Mouse (Mus musculus): ENCODE results near the gene Ubac1. TPM values are rescaled to one million over a fixed set of nuclear protein-coding genes. Genes with fewer than 3 reads are reported as not detected.
A peak's percentile ranks its signal among the peaks of the same experiment; 100 is the strongest.

Ubac1 gene
- polyA plus RNA-seq (2016; fragmentation: Nextera tagmentation; extraction: Ambion mirVana), result 94.4 and 96.9 TPM in 2 replicates

GRCm38 (mm10) chr2:26021561-26022257 is at the start of gene Ubac1:
TSS of gene Ubac1 (minus strand) at chr2:26021747.
- no peaks in the 10 kb centered on the region for H3K9me3 ChIP-seq
- H3K4me1 ChIP-seq (replicated peaks), result peaks cover 20% of the 10 kb centered on the region
- H3K27ac ChIP-seq, result peak within 1 kb of the TSS; percentile 89
- no peaks in the 10 kb centered on the region for H3K27me3 ChIP-seq (ENCODE audit: insufficient read depth, poor library complexity, severe bottlenecking)
- H3K36me3 ChIP-seq, result no peaks in the 10 kb centered on the region
- peak within 1 kb of the TSS; percentile 90 for H3K4me3 ChIP-seq
- WGBS, result 7% methylated on average over 50 of the region's 50 CpGs
- peak; percentile 95 for DNase-seq (ENCODE audit: low spot score)

- Histone ChIP-seq H3K4me3 (no peak overlapping the region), H3K27ac (no peak overlapping the region), H3K27me3 (ENCODE audit: insufficient read depth, poor library complexity, severe bottlenecking) (no peaks in the 10 kb centered on the region), H3K9me3 (no peaks in the 10 kb centered on the region), H3K4me1 (replicated peaks) (no peaks in the 10 kb centered on the region; the same call in 1 of the 2 replicates), H3K36me3 (no peaks in the 10 kb centered on the region)
- WGBS, result 85% methylated on average over 1 of the region's 1 CpGs
- DNase-seq (ENCODE audit: low spot score), result no peak
Measured at GRCm38 (mm10) chr2:26068592-26068991, 47.0 kb upstream of the Ubac1 start.

GRCm38 (mm10) chr2:26068175-26068574 is 46.6 kb upstream of the Ubac1 start:
- Histone ChIP-seq H3K27me3 (ENCODE audit: insufficient read depth, poor library complexity, severe bottlenecking) (no peaks in the 10 kb centered on the region), H3K4me1 (replicated peaks) (no peaks in the 10 kb centered on the region; the same call in 1 of the 2 replicates), H3K36me3 (no peaks in the 10 kb centered on the region), H3K4me3 (no peak overlapping the region), H3K9me3 (no peaks in the 10 kb centered on the region), H3K27ac (no peak overlapping the region)
- 77% methylated on average over 7 of the region's 7 CpGs for WGBS
- no peak for DNase-seq (ENCODE audit: low spot score)

GRCm38 (mm10) chr2:26066527-26066926 is 45.0 kb upstream of the Ubac1 start:
- WGBS, result 83% methylated on average over 14 of the region's 14 CpGs
- no peak for DNase-seq (ENCODE audit: low spot score)
- no peaks in the 10 kb centered on the region for H3K9me3 ChIP-seq
- H3K4me1 ChIP-seq (replicated peaks), result peaks cover 11% of the 10 kb centered on the region
- H3K27me3 ChIP-seq (ENCODE audit: insufficient read depth, poor library complexity, severe bottlenecking), result no peaks in the 10 kb centered on the region
- no peak overlapping the region for H3K27ac ChIP-seq
- no peak overlapping the region for H3K4me3 ChIP-seq
- no peaks in the 10 kb centered on the region for H3K36me3 ChIP-seq

- no peak for DNase-seq (ENCODE audit: low spot score)
- peaks cover 29% of the 10 kb centered on the region for H3K4me1 ChIP-seq (replicated peaks)
- WGBS, result 79% methylated on average over 13 of the region's 13 CpGs
- H3K27ac ChIP-seq, result no peak overlapping the region
- no peaks in the 10 kb centered on the region for H3K36me3 ChIP-seq
- no peaks in the 10 kb centered on the region for H3K9me3 ChIP-seq
- no peak overlapping the region for H3K4me3 ChIP-seq
- no peaks in the 10 kb centered on the region for H3K27me3 ChIP-seq (ENCODE audit: insufficient read depth, poor library complexity, severe bottlenecking)
Measured at GRCm38 (mm10) chr2:26062742-26063427, 41.3 kb upstream of the Ubac1 start.

- DNase-seq (ENCODE audit: low spot score), result no peak
- Histone ChIP-seq H3K9me3 (no peaks in the 10 kb centered on the region), H3K36me3 (no peaks in the 10 kb centered on the region), H3K27me3 (ENCODE audit: insufficient read depth, poor library complexity, severe bottlenecking) (no peaks in the 10 kb centered on the region), H3K4me1 (replicated peaks) (peaks cover 34% of the 10 kb centered on the region), H3K27ac (no peak overlapping the region), H3K4me3 (no peak overlapping the region)
- WGBS, result 88% methylated on average over 4 of the region's 4 CpGs
Measured at GRCm38 (mm10) chr2:26062241-26062640, 40.7 kb upstream of the Ubac1 start.

- Histone ChIP-seq H3K27ac (peak overlapping the region; percentile 31), H3K4me1 (replicated peaks) (peaks cover 36% of the 10 kb centered on the region), H3K4me3 (no peak overlapping the region), H3K9me3 (no peaks in the 10 kb centered on the region), H3K36me3 (no peaks in the 10 kb centered on the region), H3K27me3 (ENCODE audit: insufficient read depth, poor library complexity, severe bottlenecking) (no peaks in the 10 kb centered on the region)
- 73% methylated on average over 21 of the region's 21 CpGs for WGBS
- no peak for DNase-seq (ENCODE audit: low spot score)
Measured at GRCm38 (mm10) chr2:26061018-26061666, 39.6 kb upstream of the Ubac1 start.

GRCm38 (mm10) chr2:26057053-26057452 is 35.5 kb upstream of the Ubac1 start:
- no peak overlapping the region for H3K27ac ChIP-seq
- H3K36me3 ChIP-seq, result no peaks in the 10 kb centered on the region
- no peaks in the 10 kb centered on the region for H3K9me3 ChIP-seq
- H3K4me1 ChIP-seq (replicated peaks), result peaks cover 48% of the 10 kb centered on the region
- no peaks in the 10 kb centered on the region for H3K27me3 ChIP-seq (ENCODE audit: insufficient read depth, poor library complexity, severe bottlenecking)
- H3K4me3 ChIP-seq, result no peak overlapping the region
- WGBS, result 89% methylated on average over 7 of the region's 7 CpGs
- no peak for DNase-seq (ENCODE audit: low spot score)

- 74% methylated on average over 5 of the region's 5 CpGs for WGBS
- Histone ChIP-seq H3K36me3 (no peaks in the 10 kb centered on the region), H3K4me1 (replicated peaks) (peaks cover 39% of the 10 kb centered on the region), H3K9me3 (no peaks in the 10 kb centered on the region), H3K27me3 (ENCODE audit: insufficient read depth, poor library complexity, severe bottlenecking) (no peaks in the 10 kb centered on the region), H3K4me3 (no peak overlapping the region), H3K27ac (no peak overlapping the region)
- DNase-seq (ENCODE audit: low spot score), result no peak
Measured at GRCm38 (mm10) chr2:26056226-26056625, 34.7 kb upstream of the Ubac1 start.

- peaks cover 34% of the 10 kb centered on the region for H3K4me1 ChIP-seq (replicated peaks)
- DNase-seq (ENCODE audit: low spot score), result no peak
- no peaks in the 10 kb centered on the region for H3K27me3 ChIP-seq (ENCODE audit: insufficient read depth, poor library complexity, severe bottlenecking)
- H3K27ac ChIP-seq, result no peak overlapping the region
- 49% methylated on average over 2 of the region's 2 CpGs for WGBS
- H3K36me3 ChIP-seq, result no peaks in the 10 kb centered on the region
- no peaks in the 10 kb centered on the region for H3K9me3 ChIP-seq
- no peak overlapping the region for H3K4me3 ChIP-seq
Measured at GRCm38 (mm10) chr2:26055747-26056102, 34.2 kb upstream of the Ubac1 start.

- Histone ChIP-seq H3K27ac (0 out of 2 replicates have a peak overlapping the region, but pooled peaks have one; percentile 29), H3K36me3 (no peaks in the 10 kb centered on the region), H3K4me1 (replicated peaks) (peaks cover 32% of the 10 kb centered on the region), H3K27me3 (ENCODE audit: insufficient read depth, poor library complexity, severe bottlenecking) (no peaks in the 10 kb centered on the region), H3K4me3 (no peak overlapping the region), H3K9me3 (no peaks in the 10 kb centered on the region)
- WGBS, result 33% methylated on average over 8 of the region's 8 CpGs
- DNase-seq (ENCODE audit: low spot score), result peak; percentile 79
Measured at GRCm38 (mm10) chr2:26055046-26055746, 33.6 kb upstream of the Ubac1 start.

- peaks cover 24% of the 10 kb centered on the region for H3K4me1 ChIP-seq (replicated peaks)
- no peak overlapping the region for H3K4me3 ChIP-seq
- no peaks in the 10 kb centered on the region for H3K36me3 ChIP-seq
- no peaks in the 10 kb centered on the region for H3K27me3 ChIP-seq (ENCODE audit: insufficient read depth, poor library complexity, severe bottlenecking)
- H3K27ac ChIP-seq, result no peak overlapping the region
- 53% methylated on average over 4 of the region's 4 CpGs for WGBS
- H3K9me3 ChIP-seq, result no peaks in the 10 kb centered on the region
- no peak for DNase-seq (ENCODE audit: low spot score)
Measured at GRCm38 (mm10) chr2:26052806-26053205, 31.3 kb upstream of the Ubac1 start.
